Mouse (Mus musculus) B cell, adult (primary cell): ENCODE measurements around the gene 4933402N22Rik. TPM values are rescaled to one million over a fixed set of nuclear protein-coding genes. Genes with fewer than 3 reads are reported as not detected.

Experiments
- total RNA-seq: library from RNA; stranded (reverse); gene quantifications from 4 replicates; pipeline ENCODE4 v1.2.4, GENCODE M21; 2023; ENCODE audit not compliant: inconsistent age

The 4933402N22Rik gene
- total RNA-seq = not detected in 4 replicates

GRCm38 (mm10) chr5:11917743-11918142 is at the start of gene 4933402N22Rik:
Gene 4933402N22Rik (plus strand): TSS chr5:11918043.

Other genes with a start within 250 kb of the 4933402N22Rik start
- not detected in 4 replicates for gene Gm8922, start 236.1 kb upstream of the 4933402N22Rik start, total RNA-seq
- not detected in 4 replicates for gene Gm8926, start 147.5 kb upstream of the 4933402N22Rik start, total RNA-seq
- gene Gm6465, start 72.5 kb upstream of the 4933402N22Rik start, total RNA-seq = not detected in 4 replicates